Mouse (Mus musculus): ENCODE results near the gene Aff3.

Aff3 gene

DNA sequence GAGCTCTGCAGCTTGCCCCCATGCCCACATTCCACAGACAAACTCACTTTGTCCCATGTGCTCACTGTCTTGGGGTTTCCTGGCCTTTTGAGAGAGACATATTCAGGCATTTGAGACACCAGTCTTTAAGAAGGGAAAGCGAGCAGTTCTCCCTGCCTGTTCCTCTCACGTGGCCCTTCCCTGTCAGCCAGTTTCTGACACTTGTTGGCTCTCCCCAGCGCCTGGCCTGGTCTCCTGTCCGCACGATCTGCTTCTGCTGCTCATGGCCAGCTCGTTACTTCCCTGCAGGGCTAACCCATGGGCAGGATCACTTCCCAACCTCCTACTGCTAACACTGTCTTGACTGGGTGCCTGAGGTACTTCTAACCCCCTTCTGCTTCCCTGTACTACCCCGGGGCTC, 118.1 kb downstream of the Aff3 start:
- DNase-seq (ENCODE audit: extremely low read depth, low read depth), result no peak

DNA sequence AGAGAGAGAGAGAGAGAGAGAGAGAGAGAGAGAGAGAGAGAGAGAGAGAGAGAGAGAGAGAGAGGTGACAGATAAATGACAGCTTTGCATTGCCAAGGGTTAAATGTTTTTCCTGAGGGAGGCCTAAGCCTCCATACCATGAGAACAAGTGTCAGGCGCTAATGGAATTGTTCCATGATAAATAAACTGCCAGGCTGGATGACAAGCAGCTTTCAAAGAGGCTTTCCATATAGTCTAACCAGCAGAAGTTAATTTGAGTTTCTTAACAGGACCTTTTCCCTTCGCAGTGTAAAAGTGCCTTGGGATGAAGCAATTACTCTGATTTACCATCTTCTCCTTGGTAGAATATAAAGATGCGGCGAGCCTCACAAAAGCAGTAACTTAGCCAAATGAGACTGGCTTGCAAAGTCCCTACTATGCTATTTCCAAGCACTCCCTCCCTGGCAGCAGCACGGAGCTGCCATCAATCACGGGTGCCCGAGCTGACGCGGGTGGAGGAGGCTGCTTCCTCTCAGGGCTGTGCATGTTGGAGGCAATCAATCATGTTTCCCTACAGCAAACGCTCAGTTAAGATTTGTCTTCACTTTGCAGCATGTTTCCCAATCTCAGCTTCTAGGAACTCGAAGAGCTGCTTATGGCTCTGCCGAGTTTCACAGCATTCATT, 119.3 kb downstream of the Aff3 start:
- DNase-seq (ENCODE audit: extremely low read depth, low read depth), result no peak

DNA sequence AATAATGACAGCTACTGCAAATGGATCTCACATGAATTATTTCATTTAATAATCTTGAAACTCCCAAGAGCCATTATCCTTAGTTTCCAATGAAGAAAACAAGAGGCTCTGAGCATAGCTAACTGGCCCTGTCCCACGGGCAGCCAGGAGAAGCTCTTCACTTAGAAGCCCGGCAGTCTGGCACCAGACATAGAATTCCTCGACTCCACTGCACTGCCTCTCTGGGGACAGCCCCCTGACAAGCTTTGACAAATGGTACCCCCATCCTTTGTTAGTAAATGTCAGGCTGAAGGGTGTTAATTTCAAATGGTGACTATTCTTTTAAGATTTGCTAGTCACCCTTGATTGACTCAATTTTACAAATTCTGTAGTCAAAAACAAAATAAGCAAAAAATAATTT, 120.3 kb downstream of the Aff3 start:
- DNase-seq (ENCODE audit: extremely low read depth, low read depth), result no peak

DNA sequence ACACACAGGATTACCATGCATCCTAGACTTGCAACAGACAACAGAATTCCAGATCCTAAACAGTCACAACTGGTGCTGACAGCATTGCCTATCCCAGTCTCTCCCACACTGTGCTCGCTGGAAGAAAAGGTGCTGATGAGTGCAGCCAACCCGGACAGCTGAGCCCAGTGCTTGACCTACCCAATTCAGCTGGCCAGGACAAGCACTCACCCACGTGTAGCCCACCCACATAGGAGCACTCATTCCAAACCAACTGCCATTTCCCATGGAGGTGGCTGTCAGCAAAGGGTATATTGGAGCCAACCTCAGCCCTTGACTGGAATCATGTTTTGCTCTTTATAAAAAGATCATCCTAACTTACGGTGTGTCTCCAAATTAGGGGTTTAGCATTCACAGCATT, 123.2 kb downstream of the Aff3 start:
- DNase-seq (ENCODE audit: extremely low read depth, low read depth), result no peak

DNA sequence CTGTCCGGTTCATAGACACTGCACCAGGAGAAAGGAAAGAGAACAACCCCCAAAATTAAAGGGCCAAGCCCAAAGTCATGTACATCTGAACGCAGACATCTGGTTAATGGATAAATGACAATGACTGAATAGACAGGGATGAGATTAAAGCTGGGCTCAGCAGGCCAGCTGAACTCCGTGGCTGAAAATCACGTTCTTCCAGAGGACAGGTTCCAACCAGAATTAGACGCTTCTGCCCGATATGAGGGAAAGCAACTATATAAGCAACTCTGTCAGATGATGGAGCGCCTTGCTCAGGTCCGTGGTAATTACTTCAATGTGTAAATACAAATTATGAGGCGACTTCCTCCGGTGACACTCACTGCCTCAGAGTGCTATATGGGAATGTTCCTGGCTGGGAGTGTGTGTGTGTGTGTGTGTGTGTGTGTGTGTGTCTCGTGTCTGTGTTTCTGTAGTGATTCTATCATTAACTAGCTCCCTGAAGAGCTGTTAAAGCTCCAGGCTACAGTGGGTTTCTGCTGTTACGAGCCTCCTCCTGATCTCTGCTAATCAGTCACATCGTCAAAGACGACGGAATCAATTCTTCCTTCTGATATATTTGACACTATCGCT, 127.7 kb downstream of the Aff3 start:
- DNase-seq (ENCODE audit: extremely low read depth, low read depth), result no peak

DNA sequence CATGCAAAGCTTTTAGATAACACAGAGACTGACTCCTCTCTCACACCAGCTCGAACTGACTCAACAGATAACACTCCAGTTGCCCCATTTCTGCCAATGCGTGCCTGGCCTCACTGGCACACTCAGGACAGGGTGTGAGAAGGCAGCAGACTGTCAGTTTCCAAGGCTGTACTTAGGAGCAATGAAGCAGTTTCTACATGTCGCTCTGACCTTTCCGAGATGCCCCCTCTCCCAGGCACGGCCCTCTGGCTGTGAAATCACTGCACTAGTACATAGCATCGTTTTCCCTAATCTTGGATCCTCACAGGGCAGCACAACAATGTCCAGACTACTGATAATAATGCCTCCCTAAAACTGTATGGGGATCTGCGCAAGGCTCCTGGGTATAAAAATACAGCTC, 132.2 kb downstream of the Aff3 start:
- no peak for DNase-seq (ENCODE audit: extremely low read depth, low read depth)

DNA sequence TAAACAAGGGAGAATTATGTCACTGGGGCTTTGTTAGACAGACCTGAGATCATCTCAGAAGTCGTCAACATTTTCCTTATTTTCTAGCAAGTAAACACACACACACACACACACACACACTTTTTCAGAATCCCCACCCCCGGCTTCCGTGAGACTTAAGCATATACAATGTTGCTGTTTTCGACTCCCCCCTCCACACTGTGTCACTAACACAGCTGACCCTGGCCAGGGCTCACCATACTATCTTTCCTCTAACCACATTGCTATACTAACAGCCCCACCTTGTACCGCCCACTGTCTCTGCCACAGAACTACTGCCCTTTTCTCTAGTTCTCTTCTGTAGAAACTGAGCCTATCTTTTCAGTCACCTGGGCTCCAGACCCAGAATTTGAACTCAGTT, 136.1 kb downstream of the Aff3 start:
- no peak for DNase-seq (ENCODE audit: extremely low read depth, low read depth)

DNA sequence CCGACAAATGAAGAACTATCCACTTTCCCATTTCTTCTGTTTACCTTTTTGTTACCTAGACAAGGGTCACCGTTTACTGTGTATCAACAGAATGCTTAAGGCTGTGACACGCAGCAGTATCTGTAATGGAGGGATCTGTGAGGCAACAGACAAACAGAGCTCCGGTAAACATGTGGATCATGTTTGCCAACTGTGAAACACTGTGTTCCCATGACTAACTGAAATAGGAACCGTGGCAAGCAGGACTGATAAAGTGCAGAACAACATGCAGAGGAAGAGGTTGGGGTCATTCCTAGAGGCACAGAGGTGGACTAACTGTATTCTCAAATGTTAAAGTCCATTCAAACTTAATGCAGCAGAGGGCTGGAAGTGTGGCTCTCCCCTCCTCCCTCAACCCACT, 138.2 kb downstream of the Aff3 start:
- DNase-seq (ENCODE audit: extremely low read depth, low read depth), result no peak

DNA sequence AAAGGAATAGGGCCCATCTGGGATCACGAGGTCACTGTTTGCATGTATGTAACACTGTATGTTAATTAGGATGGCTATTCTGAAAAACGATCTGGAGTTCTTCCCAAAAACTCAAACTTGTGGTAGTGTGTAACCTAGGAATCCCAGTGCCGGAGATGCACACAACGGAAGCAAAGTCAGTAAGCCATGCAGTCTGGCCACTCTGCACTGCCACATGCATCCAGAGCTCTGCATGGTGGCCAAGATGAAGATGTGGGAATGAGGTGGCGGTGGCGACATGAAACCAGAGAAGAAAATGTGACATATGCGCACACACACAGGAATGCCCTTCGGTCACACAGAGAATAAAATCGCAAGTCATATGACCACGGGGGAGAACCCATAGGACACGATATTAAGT, 143.1 kb downstream of the Aff3 start:
- no peak for DNase-seq (ENCODE audit: extremely low read depth, low read depth)

DNA sequence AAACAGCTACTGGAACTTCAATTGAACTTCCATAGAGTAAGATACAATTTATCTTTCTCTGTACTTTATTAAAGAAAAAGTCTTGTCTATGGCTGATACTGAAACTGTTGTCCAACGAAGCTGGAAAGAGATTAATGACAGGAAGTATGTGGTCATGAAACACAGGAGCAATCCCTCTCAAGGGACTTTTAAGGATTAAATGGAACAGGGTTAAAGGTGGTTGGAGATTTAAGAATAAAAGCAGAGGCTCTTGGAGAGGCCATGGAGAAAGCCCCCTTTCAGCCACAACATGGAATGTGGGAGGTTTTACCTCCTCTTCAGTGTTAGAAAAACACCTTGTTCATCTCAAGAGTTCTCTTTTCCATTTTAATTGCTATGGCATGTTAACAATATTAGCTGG, 148.5 kb downstream of the Aff3 start:
- DNase-seq (ENCODE audit: extremely low read depth, low read depth), result no peak

DNA sequence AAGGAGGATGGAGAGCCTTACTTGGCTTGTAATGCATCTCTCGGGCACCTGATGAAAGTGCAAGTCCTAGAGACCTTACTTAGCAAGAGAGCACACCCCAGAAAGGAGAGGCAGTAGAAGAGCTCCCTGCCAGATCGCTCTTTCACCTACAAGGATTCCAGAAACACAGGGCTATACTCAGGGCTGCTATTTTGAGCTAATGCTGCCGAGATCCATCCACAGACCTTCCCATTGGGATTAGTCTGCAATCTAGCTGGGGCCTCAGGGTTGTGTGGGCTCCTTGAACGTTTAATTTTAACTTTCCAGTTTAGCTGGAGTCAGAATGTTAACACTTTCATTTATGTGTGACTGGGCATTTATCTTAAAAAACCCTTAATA, 150.1 kb downstream of the Aff3 start:
- DNase-seq (ENCODE audit: extremely low read depth, low read depth), result no peak

DNA sequence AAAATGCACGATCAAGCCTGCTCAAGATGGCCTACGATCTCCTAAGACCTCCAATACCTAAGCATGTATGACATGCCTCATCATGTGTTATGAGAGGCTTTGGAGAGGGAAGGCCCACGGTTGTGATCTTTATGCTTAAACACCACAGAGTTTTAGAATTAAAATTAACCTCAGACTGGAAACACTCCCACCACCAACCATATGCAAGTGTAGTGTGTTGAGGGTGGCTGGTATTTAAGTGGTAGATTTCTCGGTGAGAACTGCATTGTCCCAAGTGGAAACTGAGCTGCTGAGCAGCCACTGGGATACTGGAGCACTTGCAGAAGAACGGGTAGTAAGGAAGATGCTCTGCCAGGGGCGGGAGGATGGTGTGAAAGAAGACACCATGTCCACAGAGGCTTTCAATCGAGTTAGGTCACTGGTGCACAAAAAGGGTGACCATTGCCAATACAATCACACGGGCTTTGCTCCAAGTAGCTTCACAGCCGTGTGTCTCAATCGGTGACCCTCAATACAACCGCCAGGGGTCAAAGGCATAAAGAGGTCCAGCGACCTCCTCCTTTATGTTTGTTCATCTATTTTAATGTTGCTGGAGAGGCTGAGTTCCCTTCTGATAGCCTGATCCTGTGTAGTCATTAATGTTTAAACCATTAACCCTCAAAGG, 150.7 kb downstream of the Aff3 start:
- DNase-seq (ENCODE audit: extremely low read depth, low read depth), result no peak

DNA sequence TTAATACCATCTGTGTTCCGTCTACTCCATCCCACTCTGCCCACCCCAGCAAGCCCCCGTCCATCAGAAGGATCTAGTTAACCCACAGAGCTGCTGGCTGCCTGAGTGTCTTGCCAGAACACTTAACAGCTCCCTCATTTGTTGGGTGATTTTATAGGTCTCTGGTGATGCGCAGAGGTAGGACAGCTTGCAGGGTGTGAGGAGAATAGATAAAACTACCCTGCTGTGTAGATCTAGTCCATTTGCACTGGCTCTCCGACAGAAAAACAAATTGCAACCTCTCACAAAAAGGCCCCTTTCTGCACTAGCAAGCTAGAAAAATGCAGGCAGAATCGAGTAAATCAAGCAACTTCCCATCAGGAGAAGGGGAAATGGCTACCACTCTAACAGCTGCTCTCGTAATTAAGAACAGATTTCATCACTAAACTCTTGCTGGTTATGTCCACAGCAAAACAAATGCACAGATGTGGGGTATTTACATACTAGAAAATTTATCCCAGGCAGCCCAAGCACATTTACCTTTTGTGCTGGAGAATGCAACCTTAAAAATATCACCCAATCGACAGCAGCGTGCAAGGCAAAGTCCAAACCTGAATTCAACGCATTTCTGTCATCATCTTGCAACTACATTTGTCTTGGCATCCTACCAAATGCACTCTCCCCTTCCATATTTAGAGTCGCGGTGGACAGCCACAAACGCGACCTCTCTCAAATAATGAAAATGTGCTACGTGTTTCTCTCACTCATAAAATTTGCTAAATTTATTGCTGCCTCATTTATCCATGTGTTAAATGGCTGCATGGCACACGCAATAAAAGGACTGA, 152.3 kb downstream of the Aff3 start:
- DNase-seq (ENCODE audit: extremely low read depth, low read depth), result no peak

DNA sequence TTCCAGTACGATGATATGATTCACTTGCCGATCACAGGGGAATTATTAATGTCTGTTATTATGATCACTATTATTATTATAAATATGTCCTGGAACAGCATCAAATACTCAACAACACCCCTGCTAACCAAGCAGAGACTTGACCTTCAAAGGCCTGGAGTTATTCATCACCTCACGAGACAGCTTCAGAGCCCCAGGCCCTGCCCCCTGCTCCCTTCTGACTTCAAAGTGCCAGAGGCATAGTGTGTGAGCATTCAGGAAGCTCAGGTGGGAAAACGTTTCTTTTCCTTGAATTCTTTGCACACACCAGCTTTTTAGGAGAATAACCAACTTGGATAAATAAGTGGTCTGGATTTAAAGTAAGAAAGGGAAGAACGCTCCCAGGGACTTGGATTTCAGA, 153.7 kb downstream of the Aff3 start:
- no peak for DNase-seq (ENCODE audit: extremely low read depth, low read depth)

DNA sequence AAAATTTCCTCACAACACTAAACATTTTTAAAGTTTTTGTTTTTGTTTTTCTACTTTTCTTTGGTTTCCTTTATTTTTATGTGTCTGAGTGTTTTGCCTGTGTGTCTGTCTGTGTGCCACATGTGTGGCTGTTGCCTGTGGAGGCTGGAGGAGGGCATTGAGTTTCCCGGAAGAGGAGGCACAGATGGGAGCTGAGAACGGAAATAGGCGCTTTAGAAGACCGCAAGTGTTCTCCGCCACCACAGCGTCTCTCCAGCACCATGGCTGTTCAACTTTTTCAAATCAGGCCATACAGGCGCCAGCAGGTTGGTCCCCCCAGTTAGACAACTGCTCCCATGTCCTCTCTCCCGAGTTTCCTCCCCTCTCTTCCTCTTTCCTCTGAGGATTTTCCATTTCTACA, 155.5 kb downstream of the Aff3 start:
- no peak for DNase-seq (ENCODE audit: extremely low read depth, low read depth)

DNA sequence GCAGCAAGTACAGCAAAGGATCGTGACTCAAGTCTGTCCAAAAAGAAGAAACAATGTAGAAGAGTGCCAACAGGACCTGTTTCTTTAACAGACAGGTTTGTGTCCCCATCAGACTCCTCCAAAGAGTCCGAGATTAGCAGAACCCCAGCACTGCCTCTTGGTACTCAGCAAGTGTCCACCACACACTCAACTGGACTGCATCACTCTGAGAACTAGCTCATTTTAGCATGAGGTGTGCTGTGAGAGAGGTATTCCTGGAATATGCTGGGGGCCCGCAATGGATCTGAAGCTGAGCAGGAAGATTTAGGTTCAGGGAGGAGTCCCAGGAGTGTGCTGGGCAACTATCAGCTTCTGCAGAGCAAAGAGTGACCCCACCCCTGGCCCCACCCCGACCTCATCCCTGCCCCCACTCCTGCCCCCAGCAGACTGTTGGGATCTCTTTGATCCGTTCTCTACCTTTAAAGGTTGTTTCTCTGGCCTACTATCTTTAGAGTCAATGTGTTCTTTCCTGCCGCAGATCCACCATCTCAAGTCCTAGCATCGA, 157.0 kb downstream of the Aff3 start:
- DNase-seq (ENCODE audit: extremely low read depth, low read depth), result no peak

DNA sequence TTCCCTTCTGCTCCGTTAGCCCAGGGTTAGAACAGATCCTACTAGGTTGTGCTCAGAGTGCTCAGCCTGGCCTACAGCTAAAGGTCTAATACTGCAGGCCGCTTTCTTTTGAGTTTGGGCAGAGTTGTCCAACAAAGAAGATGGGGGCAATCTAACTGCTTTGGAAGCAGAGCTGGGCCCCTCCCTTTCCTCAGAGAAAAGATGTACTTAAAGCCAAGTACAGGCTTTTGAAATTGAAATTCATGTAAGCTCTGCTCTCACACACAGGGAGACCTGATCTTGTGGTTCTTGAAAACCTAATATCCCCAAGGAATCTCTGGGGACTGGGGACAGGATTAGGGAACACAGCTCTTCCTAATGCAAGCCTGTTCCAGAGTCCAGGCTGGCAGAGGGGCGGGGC, 158.4 kb downstream of the Aff3 start:
- no peak for DNase-seq (ENCODE audit: extremely low read depth, low read depth)

DNA sequence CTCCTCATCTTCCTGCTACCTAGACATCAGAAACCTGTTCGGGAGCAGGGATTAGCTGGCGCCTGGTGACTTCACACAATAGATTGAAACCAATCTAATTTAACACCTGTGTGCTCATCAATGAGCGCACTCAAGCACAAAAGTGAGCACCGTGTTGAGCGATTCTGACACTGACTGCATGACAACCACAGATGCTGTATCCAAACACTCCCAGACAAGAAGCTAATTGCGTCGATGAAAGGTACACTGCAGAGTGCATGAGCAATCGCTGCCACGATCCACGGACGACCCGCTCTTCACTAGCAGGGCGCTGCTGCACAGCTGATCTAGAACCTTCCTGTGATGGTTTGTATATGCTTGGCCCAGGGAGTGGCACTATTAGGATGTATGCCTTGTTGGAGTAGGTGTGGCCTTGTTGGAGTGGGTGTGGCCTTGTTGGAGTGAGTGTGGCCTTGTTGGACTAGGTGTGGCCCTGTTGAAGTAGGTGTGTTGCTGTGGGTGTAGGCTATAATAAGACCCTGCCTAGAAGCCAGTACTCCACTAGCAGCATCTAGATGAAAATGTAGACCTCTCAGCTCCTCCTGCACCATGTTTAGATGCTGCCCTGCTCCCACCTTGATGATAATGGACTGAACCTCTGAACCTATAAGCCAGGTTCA, 161.2 kb downstream of the Aff3 start:
- no peak for DNase-seq (ENCODE audit: extremely low read depth, low read depth)

DNA sequence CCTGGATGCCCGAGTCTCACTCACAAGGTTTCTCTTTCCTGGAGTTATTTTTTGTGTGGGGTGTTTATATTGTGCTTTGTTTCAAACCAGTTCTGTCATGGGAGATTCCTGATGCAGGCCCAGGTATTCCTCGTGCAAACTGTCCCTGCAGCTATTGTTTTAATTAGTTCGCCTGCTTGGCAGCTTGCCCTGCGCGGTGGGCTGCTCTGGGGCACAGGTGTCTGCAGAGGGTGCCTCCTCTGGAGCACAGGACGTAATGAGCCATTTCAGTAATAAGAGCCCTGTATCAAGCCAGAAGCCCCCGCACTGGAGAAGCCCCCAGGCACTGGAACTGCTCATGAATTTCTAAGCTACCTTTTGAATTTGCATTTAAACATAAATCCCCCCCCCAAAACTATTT, 162.0 kb downstream of the Aff3 start:
- no peak for DNase-seq (ENCODE audit: extremely low read depth, low read depth)

DNA sequence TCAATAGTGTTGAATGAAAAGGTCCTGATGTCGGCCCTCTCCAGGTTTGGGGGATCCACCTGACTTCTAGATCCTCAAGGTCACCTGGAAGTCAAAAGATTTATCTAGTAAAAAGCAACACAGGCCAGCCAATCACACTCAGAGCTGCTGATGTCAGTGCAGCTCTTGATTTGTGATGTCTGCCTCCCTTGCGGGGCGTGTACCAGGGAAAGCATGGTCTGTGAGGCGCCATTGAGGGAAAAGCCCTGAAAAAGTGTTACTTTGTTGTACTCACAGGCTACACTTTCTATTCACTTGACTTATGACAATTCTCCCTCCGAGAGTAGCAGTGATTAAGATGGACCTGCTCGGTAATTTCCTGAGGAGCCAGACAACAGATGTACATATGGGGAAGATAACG, 163.5 kb downstream of the Aff3 start:
- DNase-seq (ENCODE audit: extremely low read depth, low read depth), result no peak

DNA sequence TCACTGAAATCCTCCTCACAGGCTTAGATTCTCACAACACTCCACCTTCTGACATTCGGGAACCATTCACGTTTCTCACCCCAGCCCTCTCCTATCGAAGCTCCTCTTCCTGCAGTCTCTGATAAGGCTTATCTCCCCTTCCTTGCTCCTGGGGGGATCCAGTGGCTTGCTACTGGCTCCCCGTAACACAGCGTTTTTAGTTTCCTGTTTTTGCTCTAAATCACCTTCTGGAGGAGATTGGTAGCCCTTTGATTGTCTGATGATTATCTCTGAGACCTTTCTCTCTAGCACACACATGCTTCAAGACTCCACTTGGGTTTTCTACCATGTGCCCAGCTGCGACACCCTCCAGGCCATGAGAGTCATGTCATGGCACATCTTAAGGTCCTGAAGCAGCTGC, 165.3 kb downstream of the Aff3 start:
- peak; percentile 38 for DNase-seq (ENCODE audit: extremely low read depth, low read depth)

DNA sequence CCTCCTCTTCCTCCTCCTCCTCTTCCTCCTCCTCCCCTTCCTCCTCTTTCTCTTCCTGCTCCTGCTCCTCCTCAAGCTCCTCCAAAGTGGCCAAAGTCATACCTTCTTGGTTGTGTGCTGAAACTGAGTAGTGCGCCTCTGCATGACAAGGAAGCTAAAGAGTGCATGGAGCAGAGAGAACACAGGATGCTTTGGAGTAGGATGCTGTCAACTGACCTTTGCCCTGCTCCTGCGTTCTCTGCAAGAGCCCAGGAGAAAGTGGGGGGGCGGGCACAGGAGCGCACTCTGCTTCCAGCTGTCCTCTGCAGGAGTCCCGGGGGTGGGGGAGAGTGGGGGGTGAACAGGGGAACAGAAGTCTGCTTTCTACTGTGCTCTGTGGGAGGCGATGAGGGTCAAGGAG, 167.2 kb downstream of the Aff3 start:
- no peak for DNase-seq (ENCODE audit: extremely low read depth, low read depth)
